Mouse (Mus musculus): Measurements from ENCODE around the gene Sgf29.
"Not testable (repeated sequence)": the region's sequence is repeated elsewhere in the genome, so short reads cannot be mapped to it uniquely, and the experiment has no call there.

Sgf29 gene

DNA sequence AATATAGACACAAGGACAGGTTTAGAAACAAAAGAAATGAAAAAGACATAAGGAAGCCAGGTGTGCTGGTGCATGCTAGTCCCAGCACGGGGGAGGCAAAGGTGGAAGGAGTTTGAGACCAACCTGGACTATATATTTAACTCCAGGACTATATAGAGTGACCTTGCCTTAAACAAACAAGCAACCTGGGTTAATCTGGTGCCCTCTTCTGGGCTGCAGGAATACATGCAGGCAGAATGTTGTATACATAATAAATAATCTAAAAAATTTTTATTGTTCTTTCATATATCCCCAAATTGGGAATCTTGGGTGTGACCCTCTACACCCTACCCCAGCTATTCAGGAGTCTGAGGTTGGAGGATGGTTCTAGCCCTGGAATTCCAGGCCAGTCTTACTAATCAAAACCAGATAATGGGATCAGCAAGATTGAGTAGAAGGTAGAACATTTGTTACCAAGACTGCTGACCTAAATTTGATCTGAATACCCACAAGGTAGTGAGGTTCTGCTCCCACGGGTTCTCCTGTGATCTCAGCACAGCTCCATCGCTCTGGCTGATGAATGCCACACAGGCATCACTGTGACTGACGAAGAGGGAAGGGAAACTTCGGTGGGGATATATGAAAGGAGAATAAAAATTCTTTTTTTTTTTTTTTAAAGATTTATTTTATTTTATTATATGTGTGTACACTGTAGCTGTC is 6.4 kb upstream of the Sgf29 start:
- no peak for ATAC-seq (ENCODE audit: low TSS enrichment)

DNA sequence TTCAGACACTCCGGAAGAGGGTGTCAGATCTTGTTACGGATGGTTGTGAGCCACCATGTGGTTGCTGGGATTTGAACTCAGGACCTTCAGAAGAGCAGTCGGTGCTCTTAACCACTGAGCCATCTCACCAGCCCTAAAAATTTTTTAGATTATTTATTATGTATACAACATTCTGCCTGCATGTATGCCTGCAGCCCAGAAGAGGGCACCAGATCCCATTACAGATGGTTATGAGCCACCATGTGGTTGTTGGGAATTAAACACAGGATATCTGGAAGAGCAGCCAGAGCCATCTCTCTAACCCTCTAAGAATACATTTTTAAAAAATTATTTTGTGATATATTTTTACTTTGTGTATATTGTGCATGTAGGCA is 5.9 kb upstream of the Sgf29 start:
- ATAC-seq (ENCODE audit: low TSS enrichment) = not testable (repeated sequence)

DNA sequence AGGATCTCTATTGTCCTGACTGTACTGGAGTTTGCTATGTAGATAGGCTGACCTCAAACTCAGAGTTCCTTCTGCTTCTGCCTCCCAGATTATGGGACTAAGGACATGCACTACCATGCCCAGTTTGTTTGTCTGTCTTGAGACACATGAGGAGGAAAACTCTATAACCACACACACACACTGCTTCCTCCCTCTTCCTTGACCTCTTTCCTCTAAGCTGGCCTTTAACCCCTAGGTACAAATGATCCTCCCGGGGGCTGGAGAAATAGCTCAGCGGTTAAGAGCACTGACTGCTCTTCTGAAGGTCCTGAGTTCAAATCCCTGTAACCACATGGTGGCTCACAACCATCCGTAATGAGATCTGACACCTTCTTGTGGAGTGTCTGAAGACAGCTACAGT is 4.8 kb upstream of the Sgf29 start:
- no peak for ATAC-seq (ENCODE audit: low TSS enrichment)

DNA sequence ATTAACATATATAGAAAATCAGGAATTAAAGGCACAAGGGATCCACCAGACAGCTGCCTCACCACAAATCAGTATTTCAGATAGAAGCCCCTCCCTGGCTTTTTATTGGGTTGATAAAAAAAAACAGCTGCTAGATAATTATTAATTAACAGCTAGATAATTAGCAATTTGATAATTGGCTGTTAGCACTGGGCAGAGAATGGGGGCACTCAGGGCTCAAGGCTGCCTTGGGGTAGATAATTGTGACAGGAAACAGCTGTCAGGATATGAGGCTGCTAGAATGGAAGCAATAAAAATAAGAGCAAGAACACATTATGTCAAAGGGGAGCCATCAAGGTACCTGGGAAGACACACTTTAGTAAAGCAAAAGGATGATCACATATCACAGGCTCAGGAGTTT is 4.2 kb upstream of the Sgf29 start:
- ATAC-seq (ENCODE audit: low TSS enrichment) = no peak

DNA sequence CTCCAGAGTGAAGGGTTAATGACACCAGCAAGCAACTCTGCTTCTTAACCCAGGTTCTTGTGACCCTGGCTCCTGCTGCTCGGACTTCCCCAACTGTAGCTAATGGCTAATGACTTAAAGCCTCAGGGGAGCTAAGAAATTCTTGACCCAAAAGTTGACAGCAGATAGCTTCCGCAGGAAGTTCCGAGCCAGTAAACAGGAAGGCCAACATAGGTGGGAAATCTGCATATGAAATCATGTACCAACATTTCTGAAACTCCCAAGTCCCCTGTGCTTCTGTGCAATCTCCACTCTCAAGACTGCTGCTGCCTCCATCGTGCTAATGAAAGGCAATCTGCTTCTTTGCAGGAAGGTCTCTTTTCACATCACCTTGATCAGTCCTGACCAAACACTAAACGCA is 3.4 kb upstream of the Sgf29 start:
- no peak for ATAC-seq (ENCODE audit: low TSS enrichment)

DNA sequence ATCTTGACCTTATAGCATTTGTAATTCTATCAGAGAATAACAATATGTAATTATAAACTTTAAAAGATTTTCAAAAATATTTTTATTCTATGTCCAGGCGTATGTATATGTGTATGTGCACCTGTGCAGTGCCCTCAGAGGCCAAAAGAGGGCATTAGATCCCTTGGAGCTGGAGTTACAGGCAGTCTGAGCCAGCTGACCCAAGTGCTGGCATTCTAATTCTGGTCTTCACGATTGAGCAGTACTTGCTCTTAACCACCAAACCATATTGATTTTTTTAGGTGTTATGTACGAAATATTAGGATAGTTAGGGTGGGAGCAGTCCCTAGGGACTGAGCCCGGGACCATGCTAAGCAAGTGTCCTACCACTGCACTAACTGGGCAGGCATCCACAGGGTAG is 623 bp upstream of the Sgf29 start:
- no peak for ATAC-seq (ENCODE audit: low TSS enrichment)

DNA sequence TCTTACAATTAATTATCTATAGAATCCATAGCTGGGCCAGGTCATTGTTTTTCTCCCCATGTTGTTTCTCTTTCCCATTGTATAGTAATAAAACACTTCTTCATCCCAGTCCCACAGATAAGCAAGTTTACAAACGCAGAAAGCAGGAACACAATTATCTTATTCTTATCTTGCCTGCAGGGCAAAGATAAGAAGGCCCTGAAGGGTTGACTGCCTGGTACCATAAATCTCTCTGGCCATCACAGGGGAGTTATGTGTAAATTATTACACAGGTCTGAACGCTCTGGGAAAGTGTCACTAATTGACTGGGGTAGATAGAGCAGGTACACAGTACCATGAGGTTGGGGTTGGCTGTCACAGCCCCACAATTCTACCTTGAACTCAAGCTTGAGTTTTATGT is 1.7 kb downstream of the Sgf29 start:
- no peak for ATAC-seq (ENCODE audit: low TSS enrichment)

DNA sequence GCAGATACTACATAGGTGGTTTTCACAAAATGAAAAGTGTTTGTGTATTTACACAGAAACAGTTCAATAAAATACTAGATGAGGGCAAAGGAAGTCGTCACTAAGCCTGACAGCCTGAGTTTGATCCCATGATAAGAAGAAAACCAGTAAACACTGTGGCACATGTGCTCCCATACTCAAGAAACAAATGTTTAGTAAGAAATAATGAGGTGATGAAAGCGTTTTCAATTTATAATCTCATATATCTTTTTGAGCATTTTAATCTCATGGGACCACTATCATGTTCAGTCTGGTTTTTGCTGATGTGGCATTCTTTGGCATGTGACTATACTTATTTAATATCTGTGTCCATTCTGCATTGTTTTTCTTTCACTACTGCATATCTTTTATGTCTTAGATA is 4.9 kb downstream of the Sgf29 start:
- no peak for ATAC-seq (ENCODE audit: low TSS enrichment)

DNA sequence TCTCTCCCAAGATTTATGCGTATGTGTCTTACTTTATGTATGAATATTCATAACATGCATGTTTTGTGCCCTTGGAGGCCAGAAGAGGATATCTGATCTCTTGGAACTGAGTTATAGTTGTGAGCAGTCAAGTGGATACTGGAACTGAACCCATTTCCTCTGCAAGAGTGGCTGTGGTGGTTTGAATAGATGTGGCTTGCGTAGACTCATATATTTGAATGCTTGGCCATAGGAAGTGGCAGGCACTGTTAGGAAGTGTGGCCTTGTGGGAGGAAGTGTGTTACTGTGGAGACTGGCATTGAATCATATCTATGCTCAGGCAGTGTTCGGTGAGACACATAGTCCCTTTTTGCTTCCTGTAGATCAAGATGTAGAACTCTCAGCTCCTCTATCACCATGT is 6.6 kb downstream of the Sgf29 start:
- no peak for ATAC-seq (ENCODE audit: low TSS enrichment)

DNA sequence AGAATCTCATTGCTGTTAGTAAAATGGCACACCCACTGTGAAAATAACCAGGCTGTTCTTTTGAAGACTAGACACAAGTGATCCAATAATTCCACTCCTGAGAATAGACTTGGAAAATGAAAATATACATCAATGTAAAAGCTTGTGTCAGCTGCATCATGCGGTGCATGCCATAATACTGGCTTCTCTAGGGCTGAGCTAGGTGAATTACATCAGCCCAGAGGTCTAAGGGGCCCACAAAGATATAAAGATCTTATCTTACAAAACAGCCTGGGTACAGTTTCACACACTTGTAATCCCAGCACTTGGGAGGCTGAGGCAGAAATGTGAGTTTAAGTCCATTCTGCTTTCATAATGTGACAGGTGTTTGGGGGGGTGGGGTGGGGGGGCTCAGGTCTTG is 8.4 kb downstream of the Sgf29 start:
- ATAC-seq (ENCODE audit: low TSS enrichment) = no peak

DNA sequence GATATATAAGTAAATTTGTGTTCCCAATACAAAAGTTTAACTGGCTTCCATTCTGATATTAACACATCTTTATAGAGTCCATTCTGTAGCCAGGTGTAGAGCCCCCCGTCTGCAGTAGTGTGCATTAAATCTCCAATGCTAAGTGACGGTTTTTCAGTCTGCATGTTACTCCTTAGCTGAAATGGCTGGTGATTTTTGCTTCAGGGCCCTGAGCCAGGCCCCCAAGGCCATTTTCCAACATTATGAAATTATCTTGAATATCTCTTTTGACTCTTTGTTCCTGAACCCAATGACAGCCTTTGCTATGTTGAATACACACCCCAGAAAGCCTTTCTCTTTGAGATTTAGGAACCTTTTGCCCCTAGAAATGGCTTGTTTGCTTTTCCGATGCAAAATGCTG is 10.7 kb downstream of the Sgf29 start:
- no peak for ATAC-seq (ENCODE audit: low TSS enrichment)

DNA sequence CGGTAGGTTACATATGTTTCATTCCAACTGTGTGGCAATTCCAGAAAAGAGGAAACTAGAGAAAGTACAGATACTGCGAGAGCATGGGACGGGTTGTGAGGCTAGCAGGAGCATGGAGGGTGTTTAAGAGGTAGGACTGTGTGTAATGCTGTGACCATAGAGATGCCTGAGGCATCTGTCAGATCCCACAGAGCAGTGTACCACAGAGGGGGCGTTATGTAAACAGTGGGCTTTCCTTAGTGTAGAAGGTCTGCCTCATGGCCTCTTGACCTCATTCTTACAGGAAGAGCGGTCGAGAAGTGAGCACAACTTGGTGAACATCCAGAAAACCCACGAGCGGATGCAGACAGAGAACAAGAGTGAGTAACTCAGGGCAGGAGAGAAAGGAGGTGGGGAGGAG is 14.5 kb downstream of the Sgf29 start:
- ATAC-seq (ENCODE audit: low TSS enrichment) = no peak

DNA sequence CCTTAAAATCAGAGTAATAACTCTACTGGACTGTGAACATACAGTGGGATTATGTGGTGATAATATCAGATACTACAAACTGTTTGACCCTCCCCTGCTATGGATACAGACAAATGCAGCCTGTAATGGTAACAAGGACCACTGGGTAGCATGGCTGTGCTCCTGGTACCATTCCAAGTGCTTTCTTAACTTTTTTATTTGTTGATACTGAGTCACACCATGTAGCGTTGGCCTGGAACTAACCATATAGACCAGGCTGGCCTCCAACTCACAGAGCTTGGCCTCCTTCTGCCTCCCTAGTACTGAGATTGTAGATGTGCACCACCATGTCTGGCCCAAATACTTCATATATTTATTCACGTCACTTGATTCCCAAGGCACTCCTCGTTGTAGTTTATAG is 16.2 kb downstream of the Sgf29 start:
- no peak for ATAC-seq (ENCODE audit: low TSS enrichment)

DNA sequence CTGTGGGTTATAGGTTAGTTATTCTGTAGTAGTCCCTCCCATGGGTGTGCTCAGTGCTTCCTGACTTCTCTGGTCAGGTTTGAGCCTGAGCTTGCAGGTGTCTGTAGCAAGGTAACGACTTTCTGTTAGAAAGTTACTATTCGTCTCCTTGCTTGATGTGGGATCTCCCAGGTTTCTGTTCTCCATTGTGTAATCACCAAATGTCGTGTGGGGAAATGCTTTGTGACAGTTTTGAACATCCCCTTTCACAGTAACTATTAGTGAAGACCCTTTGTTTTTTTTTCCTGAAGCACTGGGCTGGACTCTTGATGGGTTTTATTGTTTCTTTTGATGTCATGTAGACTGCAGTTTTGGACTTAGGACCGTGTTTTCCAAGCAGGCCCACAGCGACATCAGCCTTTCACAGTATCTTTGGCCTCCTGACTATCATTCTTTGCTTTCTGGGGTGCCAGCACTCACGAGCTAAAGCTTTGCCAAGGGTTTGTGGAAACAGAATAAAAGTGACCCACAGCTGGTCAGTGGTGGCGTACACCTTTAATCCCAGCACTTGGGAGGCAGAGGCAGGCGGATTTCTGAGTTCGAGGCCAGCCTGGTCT is 18.5 kb downstream of the Sgf29 start:
- no peak for ATAC-seq (ENCODE audit: low TSS enrichment)

DNA sequence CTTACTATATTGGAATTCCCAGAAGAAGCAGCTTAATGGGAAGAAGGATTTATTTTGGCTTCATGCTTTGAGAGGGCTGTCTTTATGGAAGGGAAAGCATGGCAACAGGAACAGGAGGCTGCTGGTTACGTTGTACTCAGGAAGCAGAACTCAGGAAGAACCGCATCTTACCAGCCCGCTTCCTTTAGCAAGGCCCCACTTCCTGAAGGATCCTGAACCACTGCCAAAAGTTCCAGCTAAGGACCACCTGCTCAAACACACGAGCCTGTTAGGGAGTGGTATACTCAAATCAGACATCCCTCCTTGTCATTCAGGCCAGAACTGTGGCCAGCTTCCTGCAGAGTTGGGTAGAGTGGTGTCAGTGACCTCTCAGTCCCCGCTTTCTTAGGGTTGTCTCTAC is 19.3 kb downstream of the Sgf29 start:
- ATAC-seq (ENCODE audit: low TSS enrichment) = no peak

DNA sequence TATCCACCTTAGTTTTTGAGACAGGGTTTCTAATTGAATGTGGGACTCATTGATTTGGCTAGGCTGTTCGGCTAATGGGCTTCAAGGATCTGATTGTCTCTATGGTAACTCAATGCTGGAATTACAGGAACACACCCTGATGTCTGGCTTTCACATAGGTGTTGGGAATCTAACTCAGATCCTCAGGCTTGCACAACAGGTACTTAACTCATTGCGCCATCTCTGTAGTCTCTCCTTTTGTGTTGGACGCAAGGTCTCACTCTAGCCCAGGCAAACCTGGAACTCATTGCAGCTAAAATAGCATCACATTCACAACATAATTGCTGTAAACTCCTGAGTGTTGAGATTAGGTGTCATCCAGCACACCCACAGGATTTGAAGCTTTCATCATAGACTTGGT is 21.0 kb downstream of the Sgf29 start:
- no peak for ATAC-seq (ENCODE audit: low TSS enrichment)

DNA sequence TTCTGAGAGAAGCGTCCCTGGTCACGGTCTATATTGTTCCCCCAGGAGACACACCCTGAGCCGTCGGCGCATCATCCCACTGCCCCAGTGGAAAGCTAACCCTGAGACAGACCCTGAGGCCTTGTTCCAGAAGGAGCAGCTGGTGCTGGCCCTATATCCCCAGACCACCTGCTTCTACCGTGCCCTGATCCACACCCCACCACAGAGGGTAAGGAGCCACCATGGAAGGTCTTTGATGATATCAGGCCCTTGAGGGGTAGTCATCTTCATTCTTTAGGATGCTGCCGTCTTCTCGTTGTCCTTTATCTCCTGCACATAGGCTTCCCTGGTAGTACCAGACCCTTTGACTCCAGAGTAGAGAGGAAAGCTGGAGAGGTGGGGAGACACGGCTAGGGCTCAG is 23.0 kb downstream of the Sgf29 start:
- no peak for ATAC-seq (ENCODE audit: low TSS enrichment)

DNA sequence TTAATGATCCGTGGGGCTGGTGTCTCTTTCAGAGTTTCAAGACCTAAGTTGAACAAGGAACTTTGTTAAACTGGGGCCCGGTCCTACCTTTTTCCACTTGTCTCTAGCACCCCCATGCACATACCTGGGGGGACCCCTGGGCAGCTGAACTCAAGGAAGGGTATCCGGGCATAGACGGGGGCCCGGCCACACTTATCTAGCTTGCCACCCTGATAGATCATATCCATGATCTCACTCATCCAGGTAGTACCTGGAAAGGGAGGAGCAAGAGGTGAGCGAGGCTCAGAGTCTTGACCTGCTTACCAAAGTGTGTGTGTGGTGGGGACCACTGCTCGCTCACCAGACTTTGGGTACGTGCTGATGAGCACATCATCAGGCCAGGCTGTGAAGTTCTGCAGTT is 26.0 kb downstream of the Sgf29 start:
- no peak for ATAC-seq (ENCODE audit: low TSS enrichment)

DNA sequence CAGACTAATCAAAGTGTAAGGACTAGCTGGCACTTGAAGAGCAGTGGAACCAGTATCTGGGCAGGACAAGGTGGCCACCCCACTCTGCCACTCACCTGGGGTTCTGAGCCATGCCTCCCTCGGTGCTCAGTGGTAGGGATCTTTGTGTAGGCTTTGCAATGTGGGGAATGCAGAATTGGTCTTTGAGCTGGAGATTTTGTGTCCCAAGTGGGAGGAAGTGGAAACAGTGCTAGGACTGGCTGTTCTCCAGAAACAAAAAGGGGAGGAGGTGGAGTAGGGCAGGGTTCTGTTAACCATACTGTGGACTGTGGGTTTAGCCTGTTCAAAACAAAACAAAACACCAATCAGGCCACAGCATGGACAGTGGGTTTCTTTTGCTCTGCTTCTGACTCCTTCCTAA is 27.1 kb downstream of the Sgf29 start, which contains the start of gene Sult1a1:
TSS of gene Sult1a1 (minus strand) at position 226 of the 400 bp plus-strand sequence.
- peak; percentile 84; the same call in 1 of the 2 replicates for ATAC-seq (ENCODE audit: low TSS enrichment)

DNA sequence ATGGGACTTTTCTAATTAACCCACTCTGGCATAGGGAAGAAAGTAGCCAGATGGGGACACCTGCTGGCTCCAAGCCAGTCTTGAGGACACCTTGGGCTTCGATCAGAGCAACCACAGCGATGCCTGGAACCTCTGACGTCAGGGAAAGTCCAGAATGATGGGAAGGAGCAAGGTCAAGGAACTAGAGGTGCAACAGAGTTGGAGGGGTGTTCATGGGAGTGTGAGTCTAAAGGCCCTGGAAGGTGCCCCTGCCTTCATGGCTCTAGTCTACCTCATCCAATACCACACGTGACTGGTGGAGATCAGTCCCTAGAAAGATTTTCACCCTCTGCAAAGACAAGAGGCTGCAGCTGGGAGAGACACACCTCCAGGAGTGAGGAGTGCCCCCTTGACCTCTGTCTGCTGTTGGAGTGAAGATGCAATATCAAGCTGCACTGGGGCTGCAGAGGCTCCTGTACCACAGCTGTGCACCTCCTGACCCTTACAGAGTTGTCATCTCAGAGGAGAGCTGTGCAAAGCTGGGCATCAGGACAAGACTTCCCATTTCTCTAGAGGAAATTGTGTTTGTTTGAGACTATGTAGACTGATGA is 27.6 kb downstream of the Sgf29 start:
- ATAC-seq (ENCODE audit: low TSS enrichment) = no peak

DNA sequence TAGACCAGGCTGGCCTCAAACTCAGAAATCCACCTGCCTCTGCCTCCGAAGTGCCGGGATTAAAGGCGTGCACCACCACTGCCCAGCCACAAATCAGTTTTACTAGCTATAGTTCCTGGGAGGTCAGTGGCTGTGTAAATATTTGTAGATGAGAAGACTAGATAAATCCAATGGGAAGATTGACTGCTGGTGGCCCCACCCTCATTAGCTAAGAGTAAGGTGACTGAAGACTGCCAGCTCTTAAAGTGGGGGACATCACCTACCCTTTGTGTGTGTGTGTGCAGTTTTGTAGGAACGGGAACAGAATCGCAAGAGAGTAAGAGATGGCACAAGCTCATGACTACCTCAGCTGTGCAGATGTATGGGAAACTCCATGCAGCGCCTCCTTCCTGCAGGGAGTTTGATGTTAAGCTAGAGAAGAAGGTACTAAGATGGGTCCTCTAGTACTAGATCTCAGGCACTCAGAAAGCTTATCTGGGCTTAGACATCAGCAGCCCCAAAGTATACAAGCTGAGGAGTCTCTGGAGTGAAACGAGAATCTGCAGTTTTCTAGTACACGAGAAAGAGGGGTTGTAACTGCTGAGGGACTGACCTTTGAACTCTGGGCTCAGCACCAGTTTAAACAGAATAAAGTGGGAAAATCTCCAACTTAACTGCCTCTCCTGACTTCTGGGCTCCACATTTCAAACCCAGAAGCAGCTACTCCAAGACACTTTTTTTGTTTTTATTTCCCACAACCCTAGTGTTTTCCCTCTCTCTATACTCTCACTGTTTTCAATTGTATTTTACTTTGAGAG is 29.6 kb downstream of the Sgf29 start:
- ATAC-seq (ENCODE audit: low TSS enrichment) = no peak

DNA sequence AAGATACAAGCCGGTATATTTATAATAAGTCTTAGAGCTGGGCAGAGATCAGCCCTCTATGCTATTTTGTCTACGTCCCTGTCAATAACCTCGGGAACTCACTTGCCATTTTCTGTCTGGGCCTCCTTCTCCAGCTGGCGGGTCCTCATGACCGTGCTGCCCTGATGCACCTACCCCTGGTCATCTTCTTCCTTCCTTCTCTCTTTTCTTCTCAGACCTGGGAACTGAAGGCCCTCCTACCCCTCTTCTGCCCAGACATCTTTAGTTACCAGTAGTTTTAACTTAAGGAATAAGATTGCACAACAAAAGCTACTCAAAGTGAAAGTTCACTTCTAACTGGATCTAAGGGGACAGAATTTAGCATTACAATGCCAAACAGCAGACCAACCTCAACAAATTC is 30.6 kb downstream of the Sgf29 start:
- ATAC-seq (ENCODE audit: low TSS enrichment) = no peak

DNA sequence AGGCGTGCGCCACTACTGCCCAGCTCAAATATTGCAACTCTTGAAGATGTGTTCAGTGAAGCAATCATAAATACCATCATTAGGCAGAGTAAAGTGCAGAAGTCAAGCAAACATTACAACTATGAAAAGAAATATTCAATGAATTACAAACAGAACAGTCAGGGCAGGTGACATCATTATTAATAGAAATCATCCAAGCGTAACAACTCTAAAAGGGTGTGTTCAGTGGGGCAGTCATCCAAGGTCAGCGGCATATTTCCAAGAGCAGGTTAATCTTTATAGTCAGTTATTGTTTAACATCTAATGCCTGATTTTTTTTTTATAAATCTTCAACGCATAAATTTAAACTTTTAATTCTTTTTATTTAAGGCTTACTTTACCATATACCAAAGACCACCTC is 32.1 kb downstream of the Sgf29 start:
- ATAC-seq (ENCODE audit: low TSS enrichment) = no peak
